Mouse (Mus musculus) forebrain, embryonic 10.5 days (tissue): ENCODE results near the gene Ehmt1. TPM values are rescaled to one million over a fixed set of nuclear protein-coding genes. Genes with fewer than 3 reads are reported as not detected.

Source experiments
- DNase-seq: peaks from one replicate; pipeline ENCODE4 v3.0.0-alpha.2; 2017; ENCODE audit warnings: low spot score; ENCODE audit errors: extremely low spot score
- H3K27ac ChIP-seq: fragments of 300-500 bp; sonication (generic); 2 replicates; pipeline ENCODE4 v1.5.1; 2016; ENCODE audit warnings: mild to moderate bottlenecking
- H3K27me3 ChIP-seq: fragments of 300-500 bp; sonication (generic); 2 replicates; pipeline ENCODE4 v1.6.1; 2016; ENCODE audit warnings: mild to moderate bottlenecking; ENCODE audit not compliant: poor library complexity, severe bottlenecking
- H3K36me3 ChIP-seq: fragments of 300-500 bp; sonication (generic); replicated peaks from 2 replicates; pipeline ENCODE4 v1.6.1; 2016; ENCODE audit warnings: mild to moderate bottlenecking, moderate library complexity
- H3K4me1 ChIP-seq: fragments of 300-500 bp; sonication (generic); 2 replicates; pipeline ENCODE4 v1.6.1; 2016
- H3K4me3 ChIP-seq: fragments of 300-500 bp; sonication (generic); 2 replicates; pipeline ENCODE4 v1.5.1; 2016; ENCODE audit warnings: mild to moderate bottlenecking, moderate library complexity
- H3K9me3 ChIP-seq: fragments of 300-500 bp; sonication (generic); 2 replicates; pipeline ENCODE4 v1.6.1; 2016; ENCODE audit warnings: mild to moderate bottlenecking, moderate library complexity
- WGBS: fragments of 180-500 bp; shearing (Covaris S2); methylation state at CpG from one replicate; pipeline ENCODE4 v1.1.7; 2016; 5-methylcytosine and 5-hydroxymethylcytosine counted together
- polyA plus RNA-seq: library from polyadenylated mRNA; unstranded; fragments of >200 nt; fragmentation: Nextera tagmentation; extraction: Ambion mirVana; gene quantifications from 2 replicates; pipeline ENCODE4 v1.2.1, GENCODE M21; 2016

Gene Ehmt1
- polyA plus RNA-seq, 1 experiment from 2014 or later = 149 TPM

DNA sequence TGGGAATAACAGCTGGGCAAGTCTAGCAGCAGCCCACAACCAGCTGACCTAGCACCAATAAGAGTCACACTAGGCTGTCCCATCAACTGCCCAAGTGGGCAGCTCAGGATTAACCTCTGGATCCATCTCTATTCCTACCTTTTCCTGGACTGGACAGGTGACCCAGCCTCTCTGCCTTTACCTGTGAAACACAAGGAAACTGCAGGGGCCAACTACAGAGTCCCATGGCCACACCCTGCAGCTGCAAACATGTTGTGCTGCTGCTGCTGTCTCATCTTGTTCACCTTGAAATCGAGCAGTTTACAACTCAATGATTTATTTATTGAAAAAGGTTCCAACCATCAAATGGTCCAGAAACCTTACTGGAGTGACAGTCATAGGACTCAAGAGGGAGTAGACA, 72.9 kb downstream of the Ehmt1 start:
- DNase-seq = no peak
- peaks cover 96% of the 10 kb centered on the region for H3K36me3 ChIP-seq
- WGBS = 83% methylated on average over 1 of the region's 1 CpGs
- no peaks in the 10 kb centered on the region for H3K4me1 ChIP-seq
- no peaks in the 10 kb centered on the region for H3K27me3 ChIP-seq
- H3K4me3 ChIP-seq = no peak overlapping the region
- H3K27ac ChIP-seq = no peak overlapping the region
- H3K9me3 ChIP-seq = no peaks in the 10 kb centered on the region

DNA sequence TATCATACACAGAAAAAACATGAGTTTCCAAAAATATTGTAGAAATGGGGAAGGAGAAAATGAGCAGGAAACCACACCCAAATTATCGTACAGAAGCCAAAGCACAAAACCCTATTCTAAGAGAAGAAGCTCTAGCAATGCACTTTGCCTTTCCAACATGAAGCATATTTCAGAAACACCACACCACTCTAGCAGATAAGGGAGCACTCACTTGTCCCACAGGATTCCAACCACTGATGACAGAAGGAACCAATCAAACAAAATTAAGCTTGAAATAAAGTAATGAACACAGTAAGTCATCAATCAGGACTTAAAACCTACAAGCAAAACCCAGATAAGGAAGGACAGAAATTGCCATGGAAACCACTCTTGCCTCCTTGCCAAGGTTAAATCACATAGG, 74.2 kb downstream of the Ehmt1 start:
- 88% methylated on average over 1 of the region's 1 CpGs for WGBS
- no peaks in the 10 kb centered on the region for H3K9me3 ChIP-seq
- no peak overlapping the region for H3K4me3 ChIP-seq
- no peak overlapping the region for H3K27ac ChIP-seq
- no peaks in the 10 kb centered on the region for H3K4me1 ChIP-seq
- H3K27me3 ChIP-seq = no peaks in the 10 kb centered on the region
- no peak for DNase-seq
- peaks cover 96% of the 10 kb centered on the region for H3K36me3 ChIP-seq

DNA sequence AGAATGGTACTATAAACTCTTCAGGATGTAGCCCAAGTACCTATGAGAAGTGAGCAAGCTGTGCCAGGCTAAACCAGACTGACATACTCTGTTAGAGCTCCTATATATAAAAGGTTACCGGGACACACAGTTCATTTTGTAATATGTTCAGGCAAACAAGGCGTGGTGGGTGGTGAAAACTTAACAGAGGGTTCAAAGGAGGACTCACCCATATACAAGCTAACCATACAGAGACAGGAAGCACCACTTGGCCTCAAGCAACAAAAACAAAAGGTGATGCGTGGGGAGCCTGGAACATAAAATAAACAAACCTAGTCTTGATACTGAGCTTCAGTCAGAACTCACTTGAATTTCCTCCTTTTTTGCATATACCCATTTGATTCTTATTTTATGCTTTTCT, 88.8 kb downstream of the Ehmt1 start:
- peaks cover 92% of the 10 kb centered on the region for H3K36me3 ChIP-seq
- no peak overlapping the region for H3K4me3 ChIP-seq
- no peaks in the 10 kb centered on the region for H3K9me3 ChIP-seq
- no peak for DNase-seq
- H3K27ac ChIP-seq = no peak overlapping the region
- no peaks in the 10 kb centered on the region for H3K27me3 ChIP-seq
- H3K4me1 ChIP-seq = no peaks in the 10 kb centered on the region
- WGBS = 90% methylated on average over 3 of the region's 3 CpGs

DNA sequence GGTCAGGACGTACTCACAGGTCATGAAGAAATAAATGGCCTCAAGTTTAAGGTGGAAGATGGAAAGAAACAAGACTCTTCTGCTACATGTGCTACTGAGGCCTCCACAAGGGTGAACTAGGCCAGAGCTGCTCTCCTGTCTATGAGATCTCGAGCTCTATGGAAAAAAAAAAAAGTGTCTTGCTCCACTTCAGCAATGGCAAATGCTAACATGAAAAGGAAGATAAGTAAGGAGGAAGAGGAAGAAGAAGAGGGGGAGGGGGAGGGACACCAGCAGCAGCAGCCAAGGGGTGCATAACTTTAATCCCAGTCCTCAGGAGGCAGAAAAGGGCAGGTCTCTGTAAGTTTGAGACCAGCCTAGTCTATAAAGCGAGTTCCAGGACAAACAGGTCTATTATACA, 109.7 kb downstream of the Ehmt1 start:
- Histone ChIP-seq H3K4me1 (no peaks in the 10 kb centered on the region), H3K4me3 (no peak overlapping the region), H3K27me3 (no peaks in the 10 kb centered on the region), H3K36me3 (peaks cover 97% of the 10 kb centered on the region), H3K9me3 (no peaks in the 10 kb centered on the region), H3K27ac (no peak overlapping the region)
- WGBS = 88% methylated on average over 3 of the region's 3 CpGs
- DNase-seq = no peak

DNA sequence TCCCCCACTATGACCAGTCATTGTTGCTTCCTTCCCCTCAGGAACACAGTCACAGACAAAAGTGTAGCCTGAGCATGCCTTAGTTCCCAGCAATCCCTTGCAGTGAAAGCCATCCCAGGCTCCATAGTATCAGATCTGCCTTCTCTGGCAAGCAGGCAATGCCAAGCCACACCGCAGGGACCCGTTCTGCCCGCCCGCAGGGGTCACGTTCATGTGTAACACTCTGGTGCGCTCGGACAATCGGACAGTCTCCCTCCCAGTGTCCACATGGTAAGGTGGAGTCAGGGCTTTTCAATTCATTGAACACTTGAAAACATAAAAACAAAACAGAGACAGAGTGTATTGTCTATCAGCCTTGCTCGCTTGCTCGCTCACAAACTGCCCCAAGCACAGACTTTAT, 111.7 kb downstream of the Ehmt1 start:
- no peaks in the 10 kb centered on the region for H3K27me3 ChIP-seq
- no peak overlapping the region for H3K27ac ChIP-seq
- 93% methylated on average over 10 of the region's 10 CpGs for WGBS
- no peak overlapping the region for H3K4me3 ChIP-seq
- H3K9me3 ChIP-seq = no peaks in the 10 kb centered on the region
- peaks cover 99% of the 10 kb centered on the region for H3K36me3 ChIP-seq
- DNase-seq = no peak
- H3K4me1 ChIP-seq = no peaks in the 10 kb centered on the region

DNA sequence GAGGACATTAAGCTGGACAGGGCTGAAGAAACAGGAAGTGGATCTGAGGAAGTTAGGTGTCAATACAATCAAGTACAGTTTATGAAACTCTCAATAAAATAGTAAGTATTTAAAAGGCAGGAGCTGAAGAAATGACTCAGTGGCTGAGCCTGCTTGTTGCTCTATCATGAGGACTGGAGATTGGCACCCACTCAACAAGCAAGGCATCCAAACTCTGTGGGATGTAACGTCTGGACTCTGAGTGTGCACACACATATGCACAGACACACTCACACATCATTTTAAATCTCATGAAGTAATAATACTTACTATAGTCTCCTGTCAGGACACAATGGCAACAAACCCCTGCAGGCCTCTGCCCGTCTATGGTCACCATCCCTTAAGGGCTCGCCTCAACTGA, 112.4 kb downstream of the Ehmt1 start:
- no peak for DNase-seq
- Histone ChIP-seq H3K27me3 (no peaks in the 10 kb centered on the region), H3K4me3 (no peak overlapping the region), H3K4me1 (no peaks in the 10 kb centered on the region), H3K9me3 (no peaks in the 10 kb centered on the region), H3K27ac (no peak overlapping the region), H3K36me3 (peaks cover 99% of the 10 kb centered on the region)
- WGBS = 93% methylated on average over 3 of the region's 3 CpGs

DNA sequence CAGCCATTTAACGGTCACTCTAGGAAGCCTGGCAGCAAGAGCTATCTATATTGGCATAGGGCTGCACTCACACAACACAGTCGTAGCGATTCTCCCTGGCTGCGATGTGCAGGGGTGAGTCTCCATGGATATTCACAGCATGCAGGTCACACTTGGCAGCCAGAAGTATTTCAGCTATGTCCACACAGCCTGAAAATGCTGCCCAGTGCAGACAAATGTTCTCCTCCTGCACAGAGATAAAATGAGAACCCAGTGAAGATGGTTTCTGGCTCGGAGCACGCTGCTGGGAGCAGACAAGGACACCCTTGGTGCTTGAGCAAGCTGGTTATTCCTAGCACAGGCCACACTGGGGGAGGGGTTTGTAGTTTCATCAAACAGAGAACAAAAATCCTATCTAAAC, 113.3 kb downstream of the Ehmt1 start:
- Histone ChIP-seq H3K36me3 (peaks cover 99% of the 10 kb centered on the region), H3K9me3 (no peaks in the 10 kb centered on the region), H3K27me3 (no peaks in the 10 kb centered on the region), H3K4me1 (no peaks in the 10 kb centered on the region), H3K27ac (no peak overlapping the region), H3K4me3 (no peak overlapping the region)
- DNase-seq = no peak
- 97% methylated on average over 6 of the region's 6 CpGs for WGBS

DNA sequence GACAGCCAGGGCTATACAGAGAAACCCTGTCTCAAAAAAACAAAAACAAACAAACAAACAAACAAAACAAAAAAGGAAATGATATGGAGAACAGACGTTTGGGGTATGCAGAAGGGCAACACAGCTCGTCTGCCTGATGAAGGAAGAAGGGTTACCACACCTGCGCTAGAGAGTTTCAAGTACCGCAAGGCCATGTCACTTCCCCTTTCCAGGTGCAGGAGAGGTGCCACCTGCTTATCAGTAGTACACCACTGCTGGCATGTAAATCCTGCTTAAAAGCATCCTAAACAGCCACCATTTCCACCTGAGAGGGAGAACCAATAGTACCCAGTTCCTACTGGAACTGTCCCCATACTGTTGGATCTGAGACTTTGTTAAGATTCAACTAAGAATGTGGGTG, 113.8 kb downstream of the Ehmt1 start:
- no peak for DNase-seq
- peaks cover 99% of the 10 kb centered on the region for H3K36me3 ChIP-seq
- WGBS = 97% methylated on average over 4 of the region's 4 CpGs
- H3K4me1 ChIP-seq = no peaks in the 10 kb centered on the region
- no peak overlapping the region for H3K27ac ChIP-seq
- H3K9me3 ChIP-seq = no peaks in the 10 kb centered on the region
- no peaks in the 10 kb centered on the region for H3K27me3 ChIP-seq
- H3K4me3 ChIP-seq = no peak overlapping the region

DNA sequence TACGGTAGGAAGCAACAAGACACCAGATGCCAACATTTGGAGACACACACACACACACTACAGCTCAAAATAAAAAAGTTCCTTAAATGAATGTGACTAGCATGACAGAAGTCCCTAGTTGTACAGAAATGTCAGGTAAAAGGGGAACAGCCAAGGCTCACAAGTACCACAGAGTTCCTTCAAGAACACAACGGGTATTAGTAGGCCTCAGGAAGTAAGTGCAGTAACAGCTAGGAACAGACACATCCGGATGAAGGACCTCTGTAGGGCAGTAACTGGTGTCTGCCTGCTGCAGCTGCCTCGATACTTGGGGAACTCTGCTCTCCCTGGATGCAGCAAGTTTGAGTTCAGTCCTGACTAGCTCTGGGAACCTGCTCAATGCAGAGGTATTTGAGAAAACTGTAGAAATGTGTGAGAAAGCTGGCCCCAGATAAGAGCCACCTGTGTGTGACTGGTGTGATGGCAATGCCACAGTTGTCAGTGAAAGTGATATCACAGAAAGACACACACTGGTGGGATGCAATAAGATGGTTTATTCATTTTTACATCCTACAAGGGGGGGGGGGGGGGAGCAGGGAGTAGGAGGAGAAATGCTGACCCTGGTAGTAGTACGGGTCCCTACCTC, 122.5 kb downstream of the Ehmt1 start:
- no peaks in the 10 kb centered on the region for H3K4me1 ChIP-seq
- 93% methylated on average over 5 of the region's 5 CpGs for WGBS
- no peak for DNase-seq
- no peak overlapping the region for H3K4me3 ChIP-seq
- H3K36me3 ChIP-seq = peaks cover 100% of the 10 kb centered on the region
- H3K9me3 ChIP-seq = no peaks in the 10 kb centered on the region
- H3K27ac ChIP-seq = no peak overlapping the region
- H3K27me3 ChIP-seq = no peaks in the 10 kb centered on the region

DNA sequence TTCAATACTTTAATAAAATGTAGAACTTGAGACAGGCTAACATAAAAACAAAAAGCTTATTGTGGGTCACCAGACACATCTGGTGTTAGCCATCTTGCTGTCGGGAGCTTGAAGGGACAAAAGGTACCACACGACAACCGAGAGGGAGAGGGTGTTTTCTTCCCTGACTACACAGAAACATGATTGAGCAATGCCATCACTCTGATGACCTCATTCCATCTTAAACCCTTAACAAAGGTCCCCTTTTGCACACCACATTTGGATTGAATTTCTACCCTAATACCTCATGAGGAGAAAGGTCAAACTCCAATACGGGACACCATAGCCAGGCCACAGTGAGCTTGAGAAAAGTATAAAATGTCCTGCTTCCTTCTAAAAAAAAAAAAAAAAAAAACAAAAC, 132.2 kb downstream of the Ehmt1 start:
- H3K4me3 ChIP-seq = no peak overlapping the region
- 60% methylated on average over 4 of the region's 4 CpGs for WGBS
- DNase-seq = no peak
- no peaks in the 10 kb centered on the region for H3K9me3 ChIP-seq
- no peak overlapping the region for H3K27ac ChIP-seq
- 0 out of 2 replicates have a peak, but pooled peaks cover 6% of the 10 kb centered on the region for H3K4me1 ChIP-seq
- H3K36me3 ChIP-seq = peaks cover 32% of the 10 kb centered on the region
- no peaks in the 10 kb centered on the region for H3K27me3 ChIP-seq

DNA sequence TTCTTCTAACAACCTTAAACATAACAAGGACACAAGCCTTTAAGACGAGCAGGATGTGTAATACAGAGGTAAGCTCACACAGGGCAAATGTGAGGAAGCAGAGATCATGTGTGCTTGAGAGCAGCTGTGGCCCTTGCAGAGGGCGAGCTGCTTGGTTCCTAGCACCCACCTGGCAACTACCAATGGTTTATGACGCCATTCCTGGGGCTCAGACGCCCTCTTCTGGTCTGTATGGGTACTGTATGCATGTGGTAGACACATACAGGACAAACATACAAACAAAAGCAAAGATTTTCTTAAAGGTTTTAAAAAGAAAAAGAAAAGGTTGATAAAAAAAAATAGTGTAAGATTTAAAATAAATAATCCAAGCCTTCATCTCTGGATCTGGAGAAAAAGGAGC, 138.2 kb downstream of the Ehmt1 start:
- Histone ChIP-seq H3K4me1 (peaks cover 12% of the 10 kb centered on the region), H3K9me3 (no peaks in the 10 kb centered on the region), H3K4me3 (no peak overlapping the region), H3K27ac (no peak overlapping the region), H3K27me3 (no peaks in the 10 kb centered on the region), H3K36me3 (no peaks in the 10 kb centered on the region)
- 53% methylated on average over 4 of the region's 4 CpGs for WGBS
- DNase-seq = no peak

DNA sequence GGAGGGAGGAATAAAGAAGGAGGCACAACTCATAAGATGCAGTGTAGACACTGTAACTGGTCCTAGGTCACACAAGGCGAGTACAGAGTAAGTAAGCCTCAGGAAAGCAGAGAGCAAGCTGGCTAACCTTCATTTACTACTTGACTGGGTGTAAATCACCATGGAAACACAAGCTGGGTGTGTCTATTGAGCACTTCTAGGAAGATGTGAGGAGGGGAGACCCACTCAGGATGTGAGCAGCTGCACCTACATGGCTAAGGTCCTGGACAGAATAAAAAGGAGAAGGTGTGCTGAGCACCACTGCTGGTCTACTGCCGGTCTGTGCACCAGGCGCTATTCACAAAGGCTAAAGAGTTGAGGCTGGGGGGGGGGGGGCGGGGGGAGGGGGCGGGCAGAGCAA, 142.6 kb downstream of the Ehmt1 start:
- Histone ChIP-seq H3K9me3 (no peaks in the 10 kb centered on the region), H3K4me1 (peaks cover 17% of the 10 kb centered on the region), H3K4me3 (no peak overlapping the region), H3K27me3 (no peaks in the 10 kb centered on the region), H3K27ac (no peak overlapping the region), H3K36me3 (no peaks in the 10 kb centered on the region)
- 11% methylated on average over 5 of the region's 5 CpGs for WGBS
- DNase-seq = no peak

DNA sequence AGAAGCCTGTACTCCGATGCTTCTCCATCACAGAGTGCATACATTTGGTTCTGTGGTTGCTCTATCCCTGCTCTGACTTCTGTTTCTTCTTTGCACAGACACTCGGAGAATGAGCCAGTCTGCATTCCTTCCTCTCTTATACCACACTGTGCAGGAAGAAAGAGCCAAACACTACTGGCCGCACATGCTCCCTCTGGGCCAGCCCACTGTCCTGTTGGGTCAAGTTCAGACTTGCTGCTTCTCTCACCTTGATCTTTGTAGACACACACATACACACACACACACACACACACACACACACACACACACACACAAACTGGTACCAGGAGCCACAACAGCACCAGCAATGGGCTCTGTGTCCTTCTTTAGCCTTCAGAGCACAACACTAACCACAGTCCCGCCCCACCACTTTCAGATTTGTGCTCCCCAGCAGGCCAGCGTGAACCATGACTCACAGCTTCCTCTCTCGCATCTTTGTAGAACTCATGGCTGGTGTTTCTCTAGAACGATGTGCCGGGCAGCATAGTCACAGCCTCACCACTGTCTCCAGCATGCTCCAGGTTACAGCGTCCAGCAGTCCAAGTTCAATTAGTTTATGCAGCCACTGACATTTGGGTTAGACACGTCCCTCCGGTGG, 143.3 kb downstream of the Ehmt1 start:
- 83% methylated on average over 11 of the region's 11 CpGs for WGBS
- no peaks in the 10 kb centered on the region for H3K36me3 ChIP-seq
- H3K27me3 ChIP-seq = no peaks in the 10 kb centered on the region
- no peak for DNase-seq
- H3K27ac ChIP-seq = no peak overlapping the region
- H3K4me1 ChIP-seq = peaks cover 17% of the 10 kb centered on the region
- H3K9me3 ChIP-seq = no peaks in the 10 kb centered on the region
- H3K4me3 ChIP-seq = no peak overlapping the region

DNA sequence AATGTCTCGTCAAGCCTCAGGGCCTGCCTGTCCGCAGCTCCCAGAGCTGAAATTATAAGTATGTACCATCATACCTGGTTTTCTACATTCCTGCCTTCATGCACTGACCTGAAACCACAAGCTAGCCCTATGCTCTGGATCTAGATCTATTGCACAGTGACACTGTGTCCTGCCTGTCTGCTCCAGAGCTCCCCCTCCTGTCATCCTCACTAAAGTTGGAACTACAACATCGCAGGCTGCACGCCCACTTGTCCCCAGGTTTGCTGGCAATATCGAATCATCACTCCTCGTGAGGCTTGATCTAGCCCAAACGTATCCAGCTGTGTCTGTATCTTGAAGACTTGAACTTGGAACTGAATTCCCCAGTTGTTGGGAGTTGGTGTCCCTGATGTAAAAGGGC, 144.6 kb downstream of the Ehmt1 start:
- Histone ChIP-seq H3K4me3 (no peak overlapping the region), H3K27me3 (no peaks in the 10 kb centered on the region), H3K36me3 (no peaks in the 10 kb centered on the region), H3K9me3 (no peaks in the 10 kb centered on the region), H3K27ac (no peak overlapping the region), H3K4me1 (peaks cover 17% of the 10 kb centered on the region)
- no peak for DNase-seq
- 64% methylated on average over 7 of the region's 7 CpGs for WGBS
